Mouse (Mus musculus) lung, adult 2 months (tissue): ENCODE measurements around the gene Treh. TPM values are rescaled to one million over a fixed set of nuclear protein-coding genes. Genes with fewer than 3 reads are reported as not detected.

ENCODE experiments used
- DNase-seq: peaks from one replicate; pipeline ENCODE4 v3.0.0; 2022
- H3K4me1 ChIP-seq: fragments of 200-500 bp; 2 replicates; pipeline ENCODE4 v1.6.1; 2011; ENCODE audit warnings: low read length; ENCODE audit not compliant: control insufficient read depth, insufficient read depth
- H3K4me3 ChIP-seq: fragments of 200-500 bp; replicated peaks from 2 replicates; pipeline ENCODE3; 2011; ENCODE audit warnings: low read depth, mild to moderate bottlenecking, control low read depth, low read length; ENCODE audit errors: extremely low read depth
- CTCF ChIP-seq: fragments of 200-500 bp; IDR thresholded peaks from 2 replicates; pipeline ENCODE4 v1.5.1; 2011; ENCODE audit warnings: mild to moderate bottlenecking, low read length, control low read depth; ENCODE audit not compliant: insufficient read depth
- POLR2A ChIP-seq: fragments of 200-500 bp; IDR thresholded peaks from 2 replicates; pipeline ENCODE4 v1.6.1; 2011; ENCODE audit warnings: low read depth, mild to moderate bottlenecking, control low read depth, low read length, borderline replicate concordance; ENCODE audit errors: extremely low read depth
- WGBS: fragments of 180-500 bp; shearing (Covaris S2); methylation state at CpG from one replicate; pipeline ENCODE4 v1.1.7; 2018; 5-methylcytosine and 5-hydroxymethylcytosine counted together
- polyA plus RNA-seq: library from polyadenylated mRNA; depleted of rRNA; stranded (reverse); fragments of >200 nt; gene quantifications from 2 replicates; pipeline ENCODE4 v1.2.3, GENCODE M21; 2012

The Treh gene
- polyA plus RNA-seq, 1 experiment, result not detected

GRCm38 (mm10) chr9:44693071-44693470, 20.0 kb downstream of the Treh start:
- TF ChIP-seq CTCF, result no peak
- TF ChIP-seq POLR2A, result no peak

GRCm38 (mm10) chr9:44697866-44698265, 24.8 kb downstream of the Treh start:
- peaks cover 3% of the 10 kb centered on the region; the same call in 1 of the 2 replicates for H3K4me1 ChIP-seq
- no peak overlapping the region for H3K4me3 ChIP-seq
- no peak for TF ChIP-seq CTCF
- no peak for TF ChIP-seq POLR2A
- no peak for DNase-seq
- WGBS, result 93% methylated on average over 16 of the region's 16 CpGs

More at GRCm38 (mm10) chr9:44693071-44693470, 20.0 kb downstream of the Treh start:
- WGBS, result 85% methylated on average over 11 of the region's 11 CpGs
- Histone ChIP-seq H3K4me3 (no peak overlapping the region), H3K4me1 (peaks cover 12% of the 10 kb centered on the region)
- no peak for DNase-seq

- DNase-seq, result no peak
- Histone ChIP-seq H3K4me1 (peaks cover 3% of the 10 kb centered on the region; the same call in 1 of the 2 replicates), H3K4me3 (no peak overlapping the region)
- no peak for TF ChIP-seq POLR2A
- no peak for TF ChIP-seq CTCF
- WGBS, result 87% methylated on average over 10 of the region's 10 CpGs
These were observed 26.2 kb downstream of the Treh start for GRCm38 (mm10) chr9:44699196-44699595.

GRCm38 (mm10) chr9:44699730-44700129, 26.7 kb downstream of the Treh start:
- no peak for DNase-seq
- TF ChIP-seq CTCF (no peak), POLR2A (no peak)
- Histone ChIP-seq H3K4me1 (peaks cover 3% of the 10 kb centered on the region; the same call in 1 of the 2 replicates), H3K4me3 (no peak overlapping the region)
- 74% methylated on average over 5 of the region's 5 CpGs for WGBS

GRCm38 (mm10) chr9:44707749-44708428, 34.9 kb downstream of the Treh start:
- Histone ChIP-seq H3K4me3 (peak overlapping the region; percentile 4), H3K4me1 (no peaks in the 10 kb centered on the region)
- TF ChIP-seq POLR2A (no peak), CTCF (no peak)
- DNase-seq, result no peak
- 48% methylated on average over 28 of the region's 28 CpGs for WGBS

- WGBS, result 25% methylated on average over 24 of the region's 24 CpGs
- TF ChIP-seq CTCF, result no peak
- no peak for TF ChIP-seq POLR2A
- DNase-seq, result peak; percentile 80
- Histone ChIP-seq H3K4me3 (peak overlapping the region; percentile 57), H3K4me1 (no peaks in the 10 kb centered on the region)
These were observed 35.4 kb downstream of the Treh start for GRCm38 (mm10) chr9:44708429-44708765.

GRCm38 (mm10) chr9:44708925-44709324, 35.9 kb downstream of the Treh start:
- Histone ChIP-seq H3K4me3 (no peak overlapping the region), H3K4me1 (no peaks in the 10 kb centered on the region)
- no peak for DNase-seq
- 56% methylated on average over 6 of the region's 6 CpGs for WGBS
- TF ChIP-seq POLR2A, result no peak
- TF ChIP-seq CTCF, result no peak

GRCm38 (mm10) chr9:44709600-44709999, 36.6 kb downstream of the Treh start:
- Histone ChIP-seq H3K4me3 (no peak overlapping the region), H3K4me1 (no peaks in the 10 kb centered on the region)
- DNase-seq, result no peak
- WGBS, result 45% methylated on average over 2 of the region's 2 CpGs
- no peak for TF ChIP-seq POLR2A
- peak; percentile 78 for TF ChIP-seq CTCF

- WGBS, result 74% methylated on average over 5 of the region's 5 CpGs
- Histone ChIP-seq H3K4me3 (no peak overlapping the region), H3K4me1 (no peaks in the 10 kb centered on the region)
- no peak for DNase-seq
- TF ChIP-seq CTCF, result no peak
- TF ChIP-seq POLR2A, result no peak
These were observed 37.2 kb downstream of the Treh start for GRCm38 (mm10) chr9:44710213-44710612.

- 64% methylated on average over 17 of the region's 17 CpGs for WGBS
- peak; percentile 42 for DNase-seq
- H3K4me3 ChIP-seq, result no peak overlapping the region
These were observed 38.6 kb downstream of the Treh start for GRCm38 (mm10) chr9:44711602-44712001.

More at GRCm38 (mm10) chr9:44711602-44712001, 38.6 kb downstream of the Treh start:
- H3K4me1 ChIP-seq, result no peaks in the 10 kb centered on the region
- no peak for TF ChIP-seq POLR2A
- TF ChIP-seq CTCF, result no peak
